Mouse (Mus musculus) ES-E14 (cell line): Measurements from ENCODE around the gene Dab2ip. TPM values are rescaled to one million over a fixed set of nuclear protein-coding genes. Genes with fewer than 3 reads are reported as not detected.

Experiments
- DNase-seq: peaks from one replicate; pipeline ENCODE4 v3.0.0-alpha.2; 2013; ENCODE audit warnings: low read depth, low spot score
- H3K27ac ChIP-seq: 2 replicates; pipeline ENCODE4 v1.5.1; 2012; ENCODE audit warnings: low read depth, mild to moderate bottlenecking, low read length, moderate library complexity, mixed read lengths; ENCODE audit not compliant: poor library complexity, insufficient read depth, severe bottlenecking
- H3K36me3 ChIP-seq: 2 replicates; pipeline ENCODE4 v1.6.1; 2012; ENCODE audit warnings: mild to moderate bottlenecking, low read length, moderate library complexity, mixed read lengths; ENCODE audit not compliant: control insufficient read depth, poor library complexity, insufficient read depth, severe bottlenecking
- H3K4me1 ChIP-seq, 2 experiments: fragments of 150-350 bp in 1 of 2; sonication (generic) in 1 of 2; 2 replicates each; pipeline ENCODE4 v1.6.1; 2012; ENCODE audit warnings: low read length in 2 of 2, mild to moderate bottlenecking in 1 of 2, mixed read lengths in 1 of 2; ENCODE audit not compliant: control insufficient read depth in 2 of 2, insufficient read depth in 2 of 2, poor library complexity in 1 of 2
- H3K4me3 ChIP-seq, 2 experiments: fragments of 150-350 bp in 1 of 2; sonication (generic) in 1 of 2; 2 replicates each; pipeline ENCODE4 v1.5.1; 2012; ENCODE audit warnings: low read length in 2 of 2, low read depth in 1 of 2, mild to moderate bottlenecking in 1 of 2, mixed read lengths in 1 of 2; ENCODE audit not compliant: insufficient read depth in 1 of 2, poor library complexity in 1 of 2, severe bottlenecking in 1 of 2
- H3K9ac ChIP-seq: 2 replicates; pipeline ENCODE4 v1.6.1; 2012; ENCODE audit warnings: low read depth, mild to moderate bottlenecking, low read length, mixed read lengths; ENCODE audit not compliant: poor library complexity, insufficient read depth, severe bottlenecking
- H3K9me3 ChIP-seq: fragments of 150-350 bp; sonication (generic); 2 replicates; pipeline ENCODE4 v1.6.1; 2012; ENCODE audit warnings: low read depth, mild to moderate bottlenecking, low read length; ENCODE audit not compliant: control insufficient read depth, insufficient read depth
- CHD2 ChIP-seq: IDR thresholded peaks from 2 replicates; pipeline ENCODE4 v1.6.1; 2014; ENCODE audit warnings: mild to moderate bottlenecking, low read depth, low read length, inconsistent platforms
- HCFC1 ChIP-seq: IDR thresholded peaks from 2 replicates; pipeline ENCODE4 v1.6.1; 2012; ENCODE audit warnings: low read length, inconsistent platforms, borderline replicate concordance; ENCODE audit not compliant: insufficient read depth
- MAFK ChIP-seq: IDR thresholded peaks from 2 replicates; pipeline ENCODE4 v1.6.1; 2014; ENCODE audit warnings: mild to moderate bottlenecking, low read depth, low read length, inconsistent platforms; ENCODE audit not compliant: insufficient read depth
- ZC3H11A ChIP-seq: IDR thresholded peaks from 2 replicates; pipeline ENCODE4 v1.6.1; 2012; ENCODE audit warnings: low read depth, mild to moderate bottlenecking, inconsistent platforms, low read length, borderline replicate concordance
- ZNF384 ChIP-seq: IDR thresholded peaks from 2 replicates; pipeline ENCODE4 v1.6.1; 2012; ENCODE audit warnings: low read depth, low read length, inconsistent platforms
- in situ Hi-C, 2 experiments: fragments of 600-800 bp; cut with MboI; formaldehyde crosslinking; loops; one replicate each; pipeline ENCODE4 v1.15.1; 2025; ENCODE audit warnings: low sequenced_read_pairs in 2 of 2, inconsistent platforms in 1 of 2; ENCODE audit not compliant: unreplicated experiment in 2 of 2
- total RNA-seq: library from RNA; depleted of rRNA; stranded (reverse); fragments of 300-350 nt; gene quantifications from 2 replicates; pipeline ENCODE4 v1.2.3, GENCODE M21; 2012

The Dab2ip gene
- total RNA-seq, 1 experiment, result 46.9 TPM

DNA sequence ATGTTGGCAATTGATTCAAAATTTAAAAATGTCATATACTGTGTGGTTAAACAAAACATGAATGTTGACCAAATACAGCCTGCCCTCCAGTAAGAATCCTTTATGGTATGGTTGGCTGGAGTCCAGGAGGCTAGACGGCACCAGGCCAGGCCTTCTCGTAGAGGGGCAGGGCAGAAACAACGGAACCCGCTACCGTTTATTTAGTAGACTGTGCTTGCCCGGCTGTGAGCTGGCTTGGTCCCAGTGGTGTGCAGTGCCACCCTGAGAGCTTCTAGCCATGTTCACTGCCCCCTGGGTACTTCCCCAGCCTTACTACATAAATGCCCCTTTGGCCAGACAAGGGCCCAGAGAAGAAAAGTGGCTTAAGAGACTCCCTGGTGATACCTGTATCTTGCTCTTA, 122.8 kb downstream of the Dab2ip start:
- Histone ChIP-seq H3K4me3 (no peak overlapping the region), H3K27ac (no peak overlapping the region), H3K4me1 (peaks cover 23 to 72% of the 10 kb centered on the region in 2 experiments), H3K9ac (no peak overlapping the region), H3K36me3 (no peaks in the 10 kb centered on the region; the same call in 1 of the 2 replicates), H3K9me3 (no peaks in the 10 kb centered on the region)
- in situ Hi-C loops, result no loop called here
- TF ChIP-seq ZC3H11A (no peak), ZNF384 (no peak), CHD2 (no peak), MAFK (no peak), HCFC1 (no peak)
- no peak for DNase-seq

DNA sequence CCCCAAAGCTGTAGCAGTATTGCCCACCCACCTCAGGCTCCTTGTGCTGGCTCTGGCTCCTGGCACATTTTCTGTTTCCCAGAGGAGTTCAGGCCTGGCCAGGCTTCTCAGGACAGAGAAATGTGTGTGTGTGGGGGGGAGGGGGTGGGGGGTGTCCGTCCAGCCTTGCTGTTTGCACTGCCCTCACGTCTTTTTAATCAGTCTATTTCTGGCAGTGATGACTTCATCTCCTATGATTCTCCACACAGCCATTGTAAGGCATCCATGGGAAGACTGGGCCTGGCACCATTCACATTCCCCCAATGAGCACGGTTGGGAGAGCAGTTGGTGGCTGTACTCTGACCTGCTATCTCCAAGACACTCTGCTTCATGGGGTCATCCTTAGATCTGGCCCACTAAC, 125.9 kb downstream of the Dab2ip start:
- no peak for DNase-seq
- no peak for TF ChIP-seq CHD2
- no peak for TF ChIP-seq MAFK
- TF ChIP-seq HCFC1, result no peak
- TF ChIP-seq ZNF384, result no peak
- no peak for TF ChIP-seq ZC3H11A
- no peak overlapping the region for H3K4me3 ChIP-seq
- no peak overlapping the region for H3K9ac ChIP-seq
- H3K36me3 ChIP-seq, result peaks cover 4% of the 10 kb centered on the region; the same call in 1 of the 2 replicates
- in situ Hi-C loops, result no loop called here
- H3K9me3 ChIP-seq, result no peaks in the 10 kb centered on the region
- no peak overlapping the region for H3K27ac ChIP-seq
- H3K4me1 ChIP-seq, result peaks cover 17 to 43% of the 10 kb centered on the region in 2 experiments

DNA sequence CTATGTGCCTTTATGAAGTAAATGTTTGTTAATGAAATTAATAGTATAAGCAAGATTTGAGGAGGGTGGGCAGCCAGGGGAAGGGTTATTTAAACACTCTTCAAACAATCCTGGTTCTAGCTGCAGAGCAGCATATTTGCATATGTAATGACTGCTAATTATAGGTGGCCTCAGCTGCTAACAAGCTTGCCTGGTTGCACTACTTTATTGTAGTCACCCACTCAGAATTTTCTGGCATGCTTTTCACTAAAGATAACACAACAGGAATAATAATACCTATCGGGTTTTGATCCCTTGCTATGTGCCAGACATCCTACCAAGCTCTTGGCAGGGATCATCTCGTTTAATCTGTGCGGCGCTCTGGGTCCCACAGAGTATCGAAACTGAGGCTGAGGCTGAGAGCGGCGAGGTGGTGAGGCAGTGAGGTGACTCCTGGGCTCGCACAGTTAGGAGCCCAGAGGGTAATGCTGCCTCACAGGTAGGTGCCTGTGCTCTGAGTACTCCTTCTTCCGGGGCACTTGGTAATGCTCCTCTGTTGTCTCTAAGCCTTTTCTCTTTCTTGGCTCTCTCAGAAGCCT, 126.8 kb downstream of the Dab2ip start:
- no peak for DNase-seq
- no peak overlapping the region for H3K4me3 ChIP-seq
- no peak overlapping the region for H3K27ac ChIP-seq
- H3K4me1 ChIP-seq, result peaks cover 17 to 35% of the 10 kb centered on the region in 2 experiments
- H3K9ac ChIP-seq, result no peak overlapping the region
- peaks cover 4% of the 10 kb centered on the region; the same call in 1 of the 2 replicates for H3K36me3 ChIP-seq
- no peaks in the 10 kb centered on the region for H3K9me3 ChIP-seq
- TF ChIP-seq CHD2, result no peak
- no peak for TF ChIP-seq ZNF384
- TF ChIP-seq HCFC1, result no peak
- TF ChIP-seq ZC3H11A, result no peak
- in situ Hi-C loops, result no loop called here

DNA sequence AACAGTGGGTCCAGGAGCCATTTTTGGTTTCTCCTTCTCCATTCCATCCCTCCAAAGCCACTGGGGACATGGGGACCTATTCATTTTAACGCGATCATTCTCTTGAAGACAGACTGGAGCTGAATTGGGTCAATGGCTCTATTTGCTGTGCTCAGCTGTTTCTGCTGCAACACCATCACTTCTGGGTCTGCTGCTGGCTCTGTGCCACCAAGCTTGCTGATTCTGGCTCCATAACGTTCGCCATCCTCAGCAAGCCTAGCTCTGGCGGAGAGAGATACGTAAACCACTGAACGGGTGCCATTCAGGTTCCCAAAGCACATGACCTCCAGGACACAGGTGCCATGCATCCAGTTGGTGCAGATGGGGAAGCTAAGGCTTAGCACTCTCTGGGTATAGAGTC, 128.0 kb downstream of the Dab2ip start:
- H3K4me3 ChIP-seq, result no peak overlapping the region
- H3K9ac ChIP-seq, result no peak overlapping the region
- H3K27ac ChIP-seq, result no peak overlapping the region
- peaks cover 4% of the 10 kb centered on the region; the same call in 1 of the 2 replicates for H3K36me3 ChIP-seq
- in situ Hi-C loops, result no loop called here
- H3K4me1 ChIP-seq, result peaks cover 11 to 34% of the 10 kb centered on the region in 2 experiments; a peak in 3 of 4 replicates
- no peak for DNase-seq
- TF ChIP-seq ZC3H11A (no peak), HCFC1 (no peak), ZNF384 (no peak), CHD2 (no peak)
- H3K9me3 ChIP-seq, result no peaks in the 10 kb centered on the region

DNA sequence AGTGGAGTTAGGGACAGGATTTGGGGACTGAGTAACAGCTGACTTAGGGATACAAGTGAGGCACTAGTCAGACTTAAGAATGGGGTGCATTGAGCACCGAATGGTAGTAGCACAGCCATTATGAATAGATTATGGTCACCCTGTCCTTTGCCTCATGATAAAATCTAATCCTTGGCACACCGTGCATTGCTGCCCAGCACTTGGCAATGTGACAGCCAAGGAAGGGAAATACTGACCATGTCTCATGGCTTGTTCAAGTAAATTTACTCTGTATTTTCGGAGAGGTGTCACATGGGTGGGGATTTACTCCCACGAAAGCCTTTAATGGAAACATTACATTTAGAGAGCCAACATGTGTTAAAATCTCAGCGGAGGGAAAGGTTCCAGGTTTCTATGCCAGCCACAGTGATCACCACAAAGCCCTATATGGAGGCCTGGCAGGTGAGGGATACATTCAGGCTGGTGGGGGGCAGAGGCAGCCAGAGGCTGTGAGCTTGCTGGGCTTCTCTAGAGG, 129.5 kb downstream of the Dab2ip start:
- peaks cover 4 to 30% of the 10 kb centered on the region in 2 experiments; a peak in 2 of 4 replicates for H3K4me1 ChIP-seq
- H3K36me3 ChIP-seq, result peaks cover 4% of the 10 kb centered on the region; the same call in 1 of the 2 replicates
- DNase-seq, result no peak
- H3K4me3 ChIP-seq, result no peak overlapping the region
- no peak overlapping the region for H3K9ac ChIP-seq
- TF ChIP-seq ZC3H11A (no peak), HCFC1 (no peak), CHD2 (no peak), MAFK (no peak), ZNF384 (no peak)
- in situ Hi-C loops, result no loop called here
- no peaks in the 10 kb centered on the region for H3K9me3 ChIP-seq
- H3K27ac ChIP-seq, result no peak overlapping the region
